Comparison of ENCODE assay signal across 12 mouse cellular contexts in the genomic region with DNA sequence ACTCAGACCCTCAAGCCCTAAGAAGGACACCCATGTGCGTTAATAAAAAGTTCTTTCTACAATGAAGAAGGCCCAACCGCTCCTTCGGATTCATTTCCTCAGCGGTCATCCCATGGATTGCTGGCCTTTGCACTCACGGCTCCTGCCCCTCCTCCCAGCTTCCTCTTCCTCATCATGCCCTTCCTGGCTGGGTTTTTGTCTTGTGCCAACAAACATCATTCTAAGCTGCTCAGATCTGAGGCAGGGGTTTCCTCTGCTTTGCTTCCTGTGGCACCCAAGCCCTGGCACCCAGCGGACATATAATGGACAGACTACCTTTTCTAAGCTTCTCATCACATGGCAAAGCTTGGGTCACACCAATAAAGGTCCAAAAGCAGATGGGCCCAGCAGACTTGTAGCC.
DNase-seq lines count a peak whose midpoint lies in the region; TF ChIP-seq lines count a peak whose summit lies in the region.
"Had no signal": no experiment of that assay in that cellular context is flagged by ENCODE, and none has a peak within 500 bp of the region (broad histone marks: within the 10 kb centered on the region; RNA-seq: fewer than 3 reads in every experiment).

No protein-coding gene starts in this region.

- peak overlapping the region; percentile 18 for H3K4me2 ChIP-seq in myocyte (ENCODE audit: low read depth)

- no peak for TF ChIP-seq CTCF in gastrocnemius, adult 2 months (IDR thresholded peaks at IDR 0.05)
- no peak for TF ChIP-seq CTCF in layer of hippocampus, adult 2 months (conservative IDR thresholded peaks at IDR 0.05)

- H3ac ChIP-seq in myocyte (ENCODE audit: control insufficient read depth, insufficient read length) = no peak overlapping the region

- H3K27ac ChIP-seq in gastrocnemius, adult 2 months = peak overlapping the region; percentile 35
- H3K27ac ChIP-seq in layer of hippocampus, adult 2 months = peak overlapping the region; percentile 18; the same call in 1 of the 2 replicates
- H3K27ac ChIP-seq: liver, embryonic 14.5 days had no signal

- TF ChIP-seq POLR2A in myocyte (IDR thresholded peaks at IDR 0.05; ENCODE audit: insufficient read length, low read depth) = no peak

- intact Hi-C loops in gastrocnemius, adult 2 months (cut with DNase I) = no loop called here
- intact Hi-C loops in gastrocnemius, postnatal 36 days (cut with DNase I) = no loop called here

- no peaks in the 10 kb centered on the region for H3K27me3 ChIP-seq in myocyte (ENCODE audit: control insufficient read depth, insufficient read depth, insufficient read length)

- DNase-seq in gastrocnemius, adult 2 months = no peak
- DNase-seq in gastrocnemius, postnatal 36 days = no peak
- DNase-seq in layer of hippocampus, adult 2 months (ENCODE audit: low spot score in 2 of 2) = no peak
- no peak for DNase-seq in layer of hippocampus, postnatal 14 days (ENCODE audit: low spot score in 2 of 2)
- DNase-seq in kidney, adult 9 months = peak; percentile 36
- DNase-seq in adipocyte (ENCODE audit: low spot score) = no peak
- DNase-seq in left cerebral cortex, adult 8-10 months (ENCODE audit: low spot score in 2 of 2) = no peak
- DNase-seq: B cell, adult 2 months; cerebellum, adult 9-10 months had no signal

- H3K4me3 ChIP-seq in gastrocnemius, adult 2 months = no peak overlapping the region
- no peak overlapping the region for H3K4me3 ChIP-seq in layer of hippocampus, adult 2 months
- H3K4me3 ChIP-seq in myocyte = no peak overlapping the region
- H3K4me3 ChIP-seq: erythroblast, embryonic 14.5 days had no signal

- H3K79me2 ChIP-seq in myocyte (ENCODE audit: control insufficient read depth, insufficient read depth) = peaks cover 4% of the 10 kb centered on the region

- H3K36me3 ChIP-seq in myocyte (ENCODE audit: control insufficient read depth, insufficient read depth) = no peaks in the 10 kb centered on the region

TF ChIP-seq in myocyte, 11 proteins besides CTCF, POLR2A, EP300 and RAD21:
- TF ChIP-seq MYOG (IDR thresholded peaks at IDR 0.05; ENCODE audit: control insufficient read depth in 1 of 3, insufficient read depth in 1 of 3, insufficient read length in 2 of 3, low read depth in 2 of 3) (no peak), E2F4 (IDR thresholded peaks at IDR 0.05; ENCODE audit: insufficient read depth) (no peak), POLR2AphosphoS2 (IDR thresholded peaks at IDR 0.05; ENCODE audit: insufficient read length, low read depth) (no peak), TCF3 (IDR thresholded peaks at IDR 0.05; ENCODE audit: insufficient read length, low read depth) (no peak), SRF (IDR thresholded peaks at IDR 0.05; ENCODE audit: control insufficient read depth, insufficient read length, low read depth) (no peak), MYOD1 (IDR thresholded peaks at IDR 0.05; ENCODE audit: control insufficient read depth in 1 of 3, insufficient read length in 2 of 3, low read depth in 2 of 3) (no peak), MAX (IDR thresholded peaks at IDR 0.05; ENCODE audit: low read depth) (no peak), TCF12 (IDR thresholded peaks at IDR 0.05; ENCODE audit: insufficient read depth, poor library complexity, severe bottlenecking) (no peak)
